Mouse (Mus musculus) limb, embryonic 13.5 days (tissue): ENCODE results near the gene Rrnad1. TPM values are rescaled to one million over a fixed set of nuclear protein-coding genes. Genes with fewer than 3 reads are reported as not detected.

Experiments used
- ATAC-seq: fragments of 200-750 bp; cut with Nextera tagmentation; 2 replicates; pipeline ENCODE4 v1.8.0; 2017; ENCODE audit warnings: low read depth, moderate number of reproducible peaks, moderate TSS enrichment; ENCODE audit not compliant: low FRiP score
- H3K27ac ChIP-seq: fragments of 300-500 bp; sonication (generic); 2 replicates; pipeline ENCODE4 v1.5.1; 2015; ENCODE audit warnings: inconsistent platforms, mild to moderate bottlenecking, moderate library complexity
- H3K27me3 ChIP-seq: fragments of 300-500 bp; sonication (generic); 2 replicates; pipeline ENCODE4 v1.6.1; 2015; ENCODE audit warnings: mild to moderate bottlenecking, inconsistent platforms
- H3K36me3 ChIP-seq: fragments of 300-500 bp; sonication (generic); 2 replicates; pipeline ENCODE4 v1.6.1; 2015; ENCODE audit warnings: inconsistent platforms, mild to moderate bottlenecking, moderate library complexity
- H3K4me1 ChIP-seq: fragments of 300-500 bp; sonication (generic); 2 replicates; pipeline ENCODE4 v1.6.1; 2015; ENCODE audit warnings: inconsistent platforms
- H3K4me2 ChIP-seq: fragments of 300-500 bp; sonication (generic); replicated peaks from 2 replicates; pipeline ENCODE4 v1.6.1; 2015; ENCODE audit warnings: inconsistent platforms, mild to moderate bottlenecking, moderate library complexity
- H3K4me3 ChIP-seq: fragments of 300-500 bp; sonication (generic); 2 replicates; pipeline ENCODE4 v1.5.1; 2015; ENCODE audit warnings: moderate library complexity, mild to moderate bottlenecking, inconsistent platforms
- H3K9ac ChIP-seq: fragments of 300-500 bp; sonication (generic); 2 replicates; pipeline ENCODE4 v1.6.1; 2015; ENCODE audit warnings: mild to moderate bottlenecking, inconsistent platforms
- H3K9me3 ChIP-seq: fragments of 300-500 bp; sonication (generic); 2 replicates; pipeline ENCODE4 v1.6.1; 2016; ENCODE audit warnings: inconsistent platforms
- WGBS: fragments of 180-500 bp; shearing (Covaris S2); methylation state at CpG from one replicate; pipeline ENCODE4 v1.1.7; 2015; 5-methylcytosine and 5-hydroxymethylcytosine counted together
- polyA plus RNA-seq: library from polyadenylated mRNA; unstranded; fragments of >200 nt; fragmentation: Nextera tagmentation; extraction: Ambion mirVana; gene quantifications from 2 replicates; pipeline ENCODE4 v1.2.1, GENCODE M21; 2015

Rrnad1 gene
- polyA plus RNA-seq, 1 experiment from 2014 or later: 23.6 TPM

DNA sequence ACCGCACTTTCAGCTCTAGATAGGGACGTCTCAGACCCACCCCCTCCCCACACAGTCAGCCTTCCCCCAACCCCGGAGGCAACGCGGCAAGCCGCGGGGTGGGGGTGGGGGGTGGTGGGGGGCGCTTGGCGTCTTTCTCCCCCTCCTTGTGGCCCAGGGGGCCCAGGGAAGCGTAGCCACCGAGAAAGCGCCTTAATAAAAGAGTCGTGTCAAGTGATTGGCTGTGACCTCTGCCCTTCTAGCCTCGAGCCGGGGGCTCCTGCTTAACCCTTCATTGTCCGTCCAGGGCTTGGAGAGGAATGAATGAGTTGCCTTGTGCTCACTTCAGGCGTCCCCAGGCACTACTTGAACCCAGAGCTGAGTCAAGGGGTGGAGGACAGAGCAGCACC is 17.3 kb upstream of the Rrnad1 start:
- no peak for ATAC-seq
- 0% methylated on average over 15 of the region's 17 CpGs for WGBS

DNA sequence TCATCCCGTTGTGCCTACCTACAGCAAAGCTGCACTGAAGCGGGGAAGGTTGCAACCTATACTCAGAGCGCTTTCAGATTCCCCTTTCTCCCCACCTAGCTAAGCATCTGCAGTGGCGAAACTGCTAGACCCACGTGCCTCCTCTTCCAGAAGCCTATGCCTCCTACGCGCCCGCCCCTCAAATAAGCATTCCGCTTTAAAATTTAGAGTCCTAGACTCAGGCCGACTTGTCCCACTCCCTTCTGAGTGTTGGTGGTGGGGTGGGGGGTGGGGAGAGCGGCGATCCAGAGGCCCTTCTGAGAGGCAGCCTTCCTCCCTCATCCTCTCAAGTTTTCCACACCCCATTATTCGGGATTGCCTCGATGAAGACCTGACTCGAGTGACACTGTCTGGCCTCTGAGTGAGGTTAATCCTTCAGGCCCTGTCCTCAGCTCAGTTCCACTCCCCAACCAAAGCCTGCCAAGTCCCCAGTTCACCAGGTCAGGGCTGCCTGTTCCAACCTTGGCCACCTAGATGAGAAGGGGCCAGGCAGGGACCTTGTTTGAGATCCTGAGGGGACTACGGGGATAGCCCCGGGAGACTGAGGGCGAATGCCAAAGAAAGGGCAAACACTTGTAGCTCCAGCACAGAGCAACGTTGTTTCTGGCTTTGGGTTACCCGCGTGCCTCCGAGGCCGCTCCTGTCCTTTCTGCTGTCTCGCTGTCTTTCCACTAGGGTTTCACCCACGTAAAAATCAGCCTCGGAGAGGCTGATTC is 16.7 kb upstream of the Rrnad1 start:
- WGBS: 2% methylated on average over 26 of the region's 26 CpGs
- peak overlapping the region; percentile 67 for H3K4me3 ChIP-seq
- ATAC-seq: no peak
- H3K9ac ChIP-seq: peak overlapping the region; percentile 82
- H3K27me3 ChIP-seq: no peaks in the 10 kb centered on the region
- H3K36me3 ChIP-seq: peaks cover 17% of the 10 kb centered on the region
- peak overlapping the region; percentile 87 for H3K4me2 ChIP-seq
- peak overlapping the region; percentile 95 for H3K27ac ChIP-seq
- H3K4me1 ChIP-seq: peaks cover 85% of the 10 kb centered on the region
- H3K9me3 ChIP-seq: no peaks in the 10 kb centered on the region

More for the DNA sequence above, 17.3 kb upstream of the Rrnad1 start:
- H3K9ac ChIP-seq: peak overlapping the region; percentile 82
- peak overlapping the region; percentile 87 for H3K4me2 ChIP-seq
- H3K36me3 ChIP-seq: peaks cover 18% of the 10 kb centered on the region
- H3K9me3 ChIP-seq: no peaks in the 10 kb centered on the region
- no peaks in the 10 kb centered on the region for H3K27me3 ChIP-seq
- peak overlapping the region; percentile 95 for H3K27ac ChIP-seq
- H3K4me1 ChIP-seq: peaks cover 91% of the 10 kb centered on the region
- peak overlapping the region; percentile 67 for H3K4me3 ChIP-seq

DNA sequence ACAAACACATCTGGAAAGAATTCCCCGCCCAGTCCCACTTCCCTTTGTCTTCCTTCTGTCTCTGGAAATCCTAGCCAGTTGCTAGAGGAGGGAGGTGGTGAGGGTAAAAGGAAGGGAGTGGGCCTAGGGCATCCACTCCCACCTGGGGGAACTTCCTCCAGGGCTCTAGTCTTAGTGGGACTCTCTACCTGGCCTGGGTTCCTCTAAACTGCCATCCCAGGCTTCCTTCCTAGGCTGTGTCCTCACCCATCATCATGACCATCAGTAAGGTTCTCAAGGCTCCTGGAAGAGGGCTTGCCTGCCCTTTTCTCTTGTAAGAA is 16.0 kb upstream of the Rrnad1 start:
- WGBS: 17% methylated on average over 1 of the region's 1 CpGs
- peak overlapping the region; percentile 82 for H3K9ac ChIP-seq
- no peaks in the 10 kb centered on the region for H3K27me3 ChIP-seq
- H3K4me2 ChIP-seq: peak overlapping the region; percentile 87
- H3K4me3 ChIP-seq: peak overlapping the region; percentile 67; the same call in 1 of the 2 replicates
- no peaks in the 10 kb centered on the region for H3K9me3 ChIP-seq
- peak overlapping the region; percentile 95 for H3K27ac ChIP-seq
- peak; percentile 21; the same call in 1 of the 2 replicates for ATAC-seq
- H3K36me3 ChIP-seq: peaks cover 20% of the 10 kb centered on the region
- H3K4me1 ChIP-seq: peaks cover 78% of the 10 kb centered on the region

DNA sequence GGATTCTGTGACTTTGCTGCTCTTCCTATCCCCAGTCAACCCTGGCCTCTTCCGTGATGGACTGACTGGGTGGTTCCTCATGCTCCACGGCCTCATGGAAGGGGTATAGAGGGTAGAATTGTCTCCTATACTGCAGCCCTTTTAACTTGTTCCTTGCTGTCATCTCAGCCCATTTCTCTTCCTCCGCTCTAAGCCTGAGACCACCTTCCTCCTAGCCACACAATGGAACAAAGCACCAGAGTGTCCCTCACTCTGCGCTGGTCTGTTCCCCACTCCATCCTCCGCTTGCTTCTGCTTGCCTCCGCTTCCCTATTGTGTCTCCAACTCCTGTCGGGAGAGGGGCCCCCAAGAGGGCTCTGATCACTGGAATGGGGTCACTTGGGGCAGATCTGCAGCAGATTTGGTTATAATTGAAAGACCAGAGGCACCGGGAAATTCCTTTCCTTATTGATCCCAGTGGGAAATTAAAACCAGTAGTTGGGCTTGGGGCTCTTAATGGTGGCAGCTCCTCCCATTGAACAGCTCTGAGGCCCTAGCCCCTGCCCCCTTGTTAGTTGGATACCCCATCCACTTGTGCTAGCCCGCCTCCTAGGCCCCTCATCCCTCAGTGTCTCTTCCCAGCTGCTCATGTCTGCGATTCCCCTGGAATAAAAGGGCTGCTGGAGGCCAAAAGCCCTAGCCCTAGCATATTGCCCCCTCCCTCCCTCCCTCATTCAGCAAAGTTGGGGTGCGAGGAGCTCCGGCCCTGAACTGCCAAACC is 15.4 kb upstream of the Rrnad1 start:
- Histone ChIP-seq H3K27me3 (no peaks in the 10 kb centered on the region), H3K36me3 (peaks cover 25% of the 10 kb centered on the region), H3K9me3 (no peaks in the 10 kb centered on the region), H3K9ac (peak overlapping the region; percentile 82), H3K4me2 (peak overlapping the region; percentile 87), H3K4me1 (peaks cover 73% of the 10 kb centered on the region), H3K27ac (peak overlapping the region; percentile 95), H3K4me3 (no peak overlapping the region)
- ATAC-seq: peak; percentile 33; the same call in 1 of the 2 replicates
- 9% methylated on average over 12 of the region's 12 CpGs for WGBS

DNA sequence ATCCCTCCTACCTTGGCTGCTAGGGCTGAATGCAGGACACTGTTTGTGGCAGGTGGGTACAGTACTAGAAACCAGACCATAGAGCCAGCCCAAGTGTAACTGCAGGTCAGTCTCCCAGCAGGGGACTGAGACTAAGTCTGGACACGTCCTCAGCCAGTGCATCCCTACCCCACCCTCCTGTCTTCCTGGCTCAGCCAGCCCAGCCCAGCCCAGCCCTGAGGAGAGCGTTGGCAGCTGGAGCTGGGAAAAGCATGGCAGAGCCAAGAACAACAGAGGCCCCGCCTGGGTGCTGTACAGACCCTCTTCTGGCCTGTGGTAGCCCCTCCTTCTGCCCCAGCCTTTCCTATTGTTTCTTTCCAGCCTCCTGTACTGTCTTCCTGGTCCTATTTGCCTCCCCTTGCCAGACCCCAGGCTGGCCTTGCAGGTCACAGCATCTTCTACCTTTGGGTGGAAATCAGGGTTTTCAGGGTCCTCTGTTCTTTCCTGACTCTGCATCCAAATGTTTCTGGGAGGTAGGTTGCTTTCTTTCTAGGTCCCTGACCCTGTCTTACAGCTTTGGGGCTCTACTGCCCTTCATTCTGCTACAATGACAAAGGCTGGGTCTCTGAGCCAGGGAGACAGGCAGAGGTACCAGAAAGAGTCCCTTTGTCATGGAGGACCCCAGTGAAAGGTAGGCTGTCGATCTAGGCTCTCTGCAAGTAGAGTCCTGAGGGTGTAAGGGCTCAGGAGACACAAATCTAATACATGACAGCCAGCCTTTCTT is 14.5 kb upstream of the Rrnad1 start:
- no peaks in the 10 kb centered on the region for H3K27me3 ChIP-seq
- peak overlapping the region; percentile 95 for H3K27ac ChIP-seq
- H3K9me3 ChIP-seq: no peaks in the 10 kb centered on the region
- peaks cover 63% of the 10 kb centered on the region for H3K4me1 ChIP-seq
- peak overlapping the region; percentile 87 for H3K4me2 ChIP-seq
- no peak overlapping the region for H3K4me3 ChIP-seq
- H3K36me3 ChIP-seq: peaks cover 33% of the 10 kb centered on the region
- WGBS: 12% methylated on average over 4 of the region's 4 CpGs
- H3K9ac ChIP-seq: peak overlapping the region; percentile 50; the same call in 1 of the 2 replicates
- ATAC-seq: 0 out of 2 replicates have a peak, but pooled peaks have one; percentile 29

DNA sequence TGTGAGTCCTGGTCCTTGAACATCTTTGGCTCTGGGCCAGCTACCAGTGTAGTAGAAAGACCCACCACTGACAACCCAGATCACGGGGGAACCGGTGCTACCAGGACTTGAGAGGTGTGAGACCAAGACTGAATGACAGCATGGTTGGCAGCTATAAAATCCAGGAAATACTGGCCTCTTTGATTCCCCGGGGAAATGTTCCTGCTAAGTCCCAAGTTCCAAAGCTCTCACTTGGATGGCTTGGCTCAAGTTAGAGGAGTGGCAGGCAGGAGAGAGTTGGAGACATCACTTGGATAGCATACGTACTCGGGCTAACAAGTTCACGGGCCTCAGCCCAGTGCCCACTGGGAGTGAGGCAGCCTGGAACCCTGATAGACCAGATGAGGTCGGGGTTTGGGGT is 13.1 kb upstream of the Rrnad1 start:
- Histone ChIP-seq H3K4me3 (no peak overlapping the region), H3K27me3 (no peaks in the 10 kb centered on the region), H3K4me2 (no peak overlapping the region), H3K9ac (0 out of 2 replicates have a peak overlapping the region, but pooled peaks have one; percentile 19), H3K27ac (no peak overlapping the region), H3K4me1 (peaks cover 51% of the 10 kb centered on the region), H3K36me3 (peaks cover 47% of the 10 kb centered on the region), H3K9me3 (no peaks in the 10 kb centered on the region)
- 50% methylated on average over 7 of the region's 7 CpGs for WGBS
- no peak for ATAC-seq

DNA sequence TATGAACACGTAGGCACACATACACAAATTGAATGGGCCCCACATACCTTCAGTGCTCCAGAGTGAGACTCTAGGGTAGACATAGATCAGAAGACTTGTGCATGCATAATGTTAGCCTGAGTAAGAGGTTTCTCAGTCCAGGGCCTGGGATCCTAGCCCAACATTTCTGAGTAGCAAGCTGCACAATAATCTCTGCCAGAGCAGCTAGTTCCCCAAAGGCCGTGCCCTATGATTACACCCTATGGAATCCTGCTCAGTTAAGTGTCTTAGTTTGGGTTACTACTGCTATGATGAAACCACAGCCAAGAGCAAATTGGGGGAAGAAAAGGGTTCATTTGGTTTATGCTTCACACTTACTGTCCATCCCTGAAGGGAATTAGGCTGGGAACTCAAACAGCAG is 12.0 kb upstream of the Rrnad1 start:
- Histone ChIP-seq H3K27ac (no peak overlapping the region), H3K4me1 (peaks cover 40% of the 10 kb centered on the region), H3K4me2 (no peak overlapping the region), H3K36me3 (peaks cover 59% of the 10 kb centered on the region), H3K9me3 (no peaks in the 10 kb centered on the region), H3K9ac (no peak overlapping the region), H3K27me3 (no peaks in the 10 kb centered on the region), H3K4me3 (no peak overlapping the region)
- WGBS: 87% methylated on average over 2 of the region's 2 CpGs
- ATAC-seq: no peak

DNA sequence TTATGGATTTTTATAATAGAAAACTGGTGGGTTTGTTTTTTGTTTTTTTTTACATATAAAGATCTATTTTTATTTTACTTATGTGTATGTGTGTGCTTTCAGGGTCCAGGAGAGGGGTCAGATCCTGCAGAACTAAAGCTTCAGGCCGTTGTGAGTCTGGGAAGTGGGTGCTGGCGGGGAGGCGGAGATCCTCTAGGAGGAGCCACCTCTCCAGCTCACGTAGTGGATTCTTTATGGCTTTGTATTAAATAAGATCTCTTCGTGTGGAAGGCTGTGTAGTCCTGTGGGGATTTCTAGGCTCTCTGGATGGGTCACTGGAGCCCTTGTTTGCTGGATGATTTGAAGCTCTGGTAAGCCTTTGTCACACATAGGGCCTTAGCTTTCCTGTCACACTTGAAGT is 10.1 kb upstream of the Rrnad1 start:
- ATAC-seq: no peak
- H3K36me3 ChIP-seq: peaks cover 75% of the 10 kb centered on the region
- H3K4me3 ChIP-seq: no peak overlapping the region
- H3K4me1 ChIP-seq: peaks cover 26% of the 10 kb centered on the region
- H3K9ac ChIP-seq: no peak overlapping the region
- H3K27ac ChIP-seq: no peak overlapping the region
- H3K9me3 ChIP-seq: no peaks in the 10 kb centered on the region
- WGBS: 64% methylated on average over 5 of the region's 5 CpGs
- H3K27me3 ChIP-seq: no peaks in the 10 kb centered on the region
- H3K4me2 ChIP-seq: no peak overlapping the region

- peaks cover 78% of the 10 kb centered on the region for H3K36me3 ChIP-seq
- no peaks in the 10 kb centered on the region for H3K27me3 ChIP-seq
- no peak overlapping the region for H3K4me3 ChIP-seq
- 95% methylated on average over 2 of the region's 2 CpGs for WGBS
- H3K27ac ChIP-seq: no peak overlapping the region
- peaks cover 37% of the 10 kb centered on the region for H3K4me1 ChIP-seq
- H3K9me3 ChIP-seq: no peaks in the 10 kb centered on the region
- no peak overlapping the region for H3K4me2 ChIP-seq
- no peak overlapping the region for H3K9ac ChIP-seq
- ATAC-seq: peak; percentile 75
These were observed 5.3 kb upstream of the Rrnad1 start for GRCm38 (mm10) chr3:87935776-87936175.

GRCm38 (mm10) chr3:87935201-87935600 is 4.7 kb upstream of the Rrnad1 start:
- no peak overlapping the region for H3K27ac ChIP-seq
- no peaks in the 10 kb centered on the region for H3K27me3 ChIP-seq
- no peaks in the 10 kb centered on the region for H3K9me3 ChIP-seq
- no peak overlapping the region for H3K9ac ChIP-seq
- H3K4me3 ChIP-seq: no peak overlapping the region
- ATAC-seq: no peak
- H3K4me1 ChIP-seq: peaks cover 37% of the 10 kb centered on the region
- no peak overlapping the region for H3K4me2 ChIP-seq
- H3K36me3 ChIP-seq: peaks cover 74% of the 10 kb centered on the region
- WGBS: 84% methylated on average over 4 of the region's 4 CpGs

DNA sequence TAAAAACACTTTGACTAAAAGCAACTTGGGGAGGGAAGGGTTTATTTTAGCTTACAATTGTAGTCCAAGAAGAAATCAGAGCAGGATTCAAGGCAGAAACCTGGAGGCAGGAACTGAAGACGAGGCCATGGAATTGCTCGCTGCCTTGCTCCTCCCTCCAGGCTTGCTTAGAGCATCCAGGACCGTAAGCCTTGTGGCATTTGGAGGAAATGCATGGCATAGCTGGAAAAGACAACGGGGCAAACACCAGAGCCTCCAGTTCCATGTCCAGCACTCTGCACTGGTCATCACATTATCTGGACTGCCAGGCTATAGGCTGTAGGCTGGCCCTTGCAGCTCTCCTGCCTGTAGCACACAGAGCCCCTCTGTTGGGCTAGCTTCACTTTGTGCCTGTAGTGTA is 4.0 kb upstream of the Rrnad1 start:
- Histone ChIP-seq H3K27me3 (no peaks in the 10 kb centered on the region), H3K9me3 (no peaks in the 10 kb centered on the region)
- no peak for ATAC-seq

GRCm38 (mm10) chr3:87934026-87934425 is 3.5 kb upstream of the Rrnad1 start:
- Histone ChIP-seq H3K4me2 (no peak overlapping the region), H3K27me3 (no peaks in the 10 kb centered on the region), H3K4me3 (no peak overlapping the region), H3K27ac (no peak overlapping the region; the same call in 1 of the 2 replicates), H3K9ac (0 out of 2 replicates have a peak overlapping the region, but pooled peaks have one; percentile 0), H3K9me3 (no peaks in the 10 kb centered on the region), H3K36me3 (peaks cover 62% of the 10 kb centered on the region), H3K4me1 (peaks cover 42% of the 10 kb centered on the region)
- no peak for ATAC-seq
- 71% methylated on average over 5 of the region's 5 CpGs for WGBS

More for the DNA sequence above, 4.0 kb upstream of the Rrnad1 start:
- WGBS: 73% methylated on average over 4 of the region's 4 CpGs
- H3K9ac ChIP-seq: 0 out of 2 replicates have a peak overlapping the region, but pooled peaks have one; percentile 0
- peaks cover 67% of the 10 kb centered on the region for H3K36me3 ChIP-seq
- no peak overlapping the region for H3K4me2 ChIP-seq
- H3K4me3 ChIP-seq: no peak overlapping the region
- no peak overlapping the region for H3K27ac ChIP-seq
- H3K4me1 ChIP-seq: peaks cover 37% of the 10 kb centered on the region
